Mouse (Mus musculus) ES-Bruce4 (cell line): Measurements from ENCODE around the gene Endou.

Source experiments
- CTCF ChIP-seq: IDR thresholded peaks from one replicate; pipeline ENCODE4 v1.8.1; 2011; ENCODE audit warnings: low read depth, low read length
- EP300 ChIP-seq: IDR thresholded peaks from 2 replicates; pipeline ENCODE4 v1.6.1; 2011; ENCODE audit warnings: low read depth, low read length; ENCODE audit not compliant: insufficient read depth

- TF ChIP-seq EP300 (no peak), CTCF (no peak)
Observed at GRCm38 (mm10) chr15:97705211-97706050, 25.7 kb downstream of the Endou start, which contains the start of gene Rpap3.
